Mouse (Mus musculus) liver, embryonic 14.5 days (tissue): Measurements from ENCODE around the gene Rbm5. TPM values are rescaled to one million over a fixed set of nuclear protein-coding genes. Genes with fewer than 3 reads are reported as not detected.
A peak's percentile ranks its signal among the peaks of the same experiment; 100 is the strongest.

Source experiments
- ATAC-seq: fragments of 200-750 bp; cut with Nextera tagmentation; 2 replicates; pipeline ENCODE4 v1.8.0; 2017; ENCODE audit warnings: moderate number of reproducible peaks, mild to moderate bottlenecking, moderate library complexity; ENCODE audit not compliant: insufficient read depth
- DNase-seq, 3 experiments: peaks; one replicate each; pipeline ENCODE4 v3.0.0-alpha.2; 2012 to 2013; ENCODE audit warnings: low read depth in 3 of 3, low spot score in 3 of 3
- H3K27ac ChIP-seq: fragments of 300-500 bp; sonication (generic); 2 replicates; pipeline ENCODE4 v1.5.1; 2014; ENCODE audit warnings: moderate library complexity, mild to moderate bottlenecking, control low read depth, inconsistent platforms
- H3K27me3 ChIP-seq: fragments of 300-500 bp; sonication (generic); 2 replicates; pipeline ENCODE4 v1.6.1; 2014; ENCODE audit warnings: mild to moderate bottlenecking, low read length, moderate library complexity; ENCODE audit not compliant: control insufficient read depth, insufficient read depth
- H3K36me3 ChIP-seq: fragments of 300-500 bp; sonication (generic); replicated peaks from 2 replicates; pipeline ENCODE4 v1.6.1; 2014; ENCODE audit warnings: low read depth; ENCODE audit not compliant: control insufficient read depth, insufficient read depth
- H3K4me1 ChIP-seq, 2 experiments: fragments of 200-500 bp in 1 of 2; fragments of 300-500 bp in 1 of 2; sonication (generic) in 1 of 2; replicated peaks; 2 replicates each; pipeline ENCODE4 v1.6.1; 2012 to 2014; ENCODE audit warnings: antibody characterized with exemption in 1 of 2, inconsistent platforms in 1 of 2, low read length in 1 of 2; ENCODE audit not compliant: control insufficient read depth in 2 of 2, insufficient read depth in 2 of 2
- H3K4me2 ChIP-seq: fragments of 300-500 bp; sonication (generic); 2 replicates; pipeline ENCODE4 v1.6.1; 2014; ENCODE audit warnings: low read depth, mild to moderate bottlenecking, control low read depth, moderate library complexity
- H3K4me3 ChIP-seq, 2 experiments: fragments of 200-500 bp in 1 of 2; fragments of 300-500 bp in 1 of 2; sonication (generic) in 1 of 2; 2 replicates each; pipeline ENCODE4 v1.5.1; 2012 to 2014; ENCODE audit warnings: low read depth in 2 of 2, low read length in 2 of 2, mild to moderate bottlenecking in 2 of 2, control low read depth in 1 of 2, inconsistent platforms in 1 of 2, moderate library complexity in 1 of 2; ENCODE audit not compliant: insufficient read depth in 1 of 2
- H3K9ac ChIP-seq: fragments of 300-500 bp; sonication (generic); replicated peaks from 2 replicates; pipeline ENCODE4 v1.6.1; 2014; ENCODE audit warnings: mild to moderate bottlenecking, control low read depth, moderate library complexity
- H3K9me3 ChIP-seq: fragments of 300-500 bp; sonication (generic); 2 replicates; pipeline ENCODE4 v1.6.1; 2016; ENCODE audit warnings: low read length, mixed read lengths; ENCODE audit not compliant: control insufficient read depth
- CTCF ChIP-seq: IDR thresholded peaks from 2 replicates; pipeline ENCODE4 v1.5.1; 2016; ENCODE audit warnings: antibody characterized with exemption, low read depth, control low read depth
- EP300 ChIP-seq: IDR thresholded peaks from 2 replicates; pipeline ENCODE4 v1.6.1; 2016; ENCODE audit warnings: antibody characterized with exemption, low read depth
- WGBS: fragments of 180-500 bp; shearing (Covaris S2); extraction: QIAGEN DNeasy Blood & Tissue Kit; methylation state at CpG from one replicate; pipeline ENCODE4 v1.1.7; 2014; ENCODE audit not compliant: insufficient replicate concordance; 5-methylcytosine and 5-hydroxymethylcytosine counted together
- polyA plus RNA-seq, 2 experiments: library from polyadenylated mRNA; depleted of rRNA in 1 of 2; stranded (reverse) in 1 of 2; unstranded in 1 of 2; fragments of >200 nt; fragmentation: Nextera tagmentation in 1 of 2; extraction: Ambion mirVana in 1 of 2; gene quantifications; 2 replicates each; pipeline versions ENCODE4 v1.2.1 to v1.2.3; 2012 to 2014

Gene Rbm5
- polyA plus RNA-seq, 2 experiments = 35.2 to 45.1 TPM

DNA sequence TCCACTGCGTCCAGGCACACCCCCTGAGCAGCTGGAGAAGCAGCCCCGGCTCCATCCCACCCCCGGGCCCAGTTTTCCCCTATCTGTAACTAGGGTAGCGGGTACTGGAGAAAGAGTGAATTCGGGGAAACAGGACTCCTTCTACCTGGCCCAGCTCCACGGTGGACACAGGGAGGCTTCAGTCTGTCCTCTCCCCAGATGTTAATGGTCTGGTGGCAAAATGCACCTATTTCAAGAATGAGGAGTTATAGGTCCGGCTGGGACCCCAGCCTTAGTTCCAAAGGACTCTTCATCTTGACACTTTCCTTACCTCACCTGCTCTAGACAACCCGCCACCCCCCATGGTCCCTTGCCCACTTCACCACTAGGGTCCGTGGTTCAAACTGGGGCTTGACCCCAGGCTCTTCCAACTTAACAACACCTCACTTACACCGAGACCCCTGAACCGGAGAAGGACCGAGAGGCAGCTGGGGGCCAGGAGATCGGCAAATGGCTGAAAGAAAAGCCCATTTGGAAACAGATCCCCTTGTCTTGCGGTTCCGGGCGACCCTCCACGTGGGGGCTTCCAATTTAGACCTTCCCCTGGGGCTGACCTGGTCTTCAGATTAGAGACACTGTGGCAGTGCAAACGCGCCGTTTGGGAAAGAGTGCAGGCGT, 62.2 kb downstream of the Rbm5 start:
- WGBS = 5% methylated on average over 21 of the region's 21 CpGs
- DNase-seq (no peak), ATAC-seq (no peak)
- Histone ChIP-seq H3K9ac (no peak overlapping the region), H3K4me1 (no peaks in the 10 kb centered on the region), H3K27ac (no peak overlapping the region), H3K4me3 (peak overlapping the region; percentile 50 to 57; a peak in 3 of 4 replicates), H3K9me3 (no peaks in the 10 kb centered on the region), H3K4me2 (peak overlapping the region; percentile 74), H3K36me3 (no peaks in the 10 kb centered on the region), H3K27me3 (peaks cover 63% of the 10 kb centered on the region)
- TF ChIP-seq CTCF = no peak
- no peak for TF ChIP-seq EP300

DNA sequence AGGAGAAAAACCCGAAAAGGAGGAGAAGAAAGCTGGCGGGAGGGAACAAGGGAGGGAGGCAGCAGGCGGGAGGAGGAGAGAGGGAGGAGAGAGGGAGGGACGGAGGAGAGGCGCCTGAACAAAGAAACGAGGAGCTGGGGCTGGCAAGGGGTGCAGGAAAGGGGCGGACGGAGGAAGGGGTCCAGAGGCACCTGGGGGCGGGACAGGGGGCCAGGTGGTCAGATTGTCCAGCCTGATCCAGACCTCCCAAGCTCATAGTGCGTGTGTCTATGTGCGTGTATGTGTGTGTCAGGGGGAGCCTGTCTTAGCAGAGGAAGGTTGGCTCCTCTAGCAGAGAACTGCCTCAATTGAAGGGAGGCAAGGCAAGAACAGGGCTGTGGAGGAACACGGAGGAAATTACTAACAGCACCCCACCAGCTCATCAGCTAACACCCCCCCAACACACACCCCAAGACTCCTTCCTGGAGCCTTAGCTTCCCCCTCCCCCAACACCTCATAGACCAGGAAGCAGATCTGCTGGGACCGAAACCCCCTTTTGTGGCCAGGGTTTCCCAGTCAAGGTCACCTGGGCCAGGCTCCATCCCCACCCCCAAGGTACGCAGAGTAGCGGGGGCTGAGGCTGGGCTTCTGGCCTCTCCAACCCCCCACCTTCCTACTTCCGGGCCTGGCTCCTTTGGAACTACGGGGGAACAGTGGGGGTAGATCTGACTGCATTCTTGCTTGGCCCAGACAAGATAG, 62.9 kb downstream of the Rbm5 start:
- Histone ChIP-seq H3K9me3 (no peaks in the 10 kb centered on the region), H3K4me2 (peak overlapping the region; percentile 74; the same call in 1 of the 2 replicates), H3K4me3 (peak overlapping the region; percentile 0 to 57; a peak in 1 of 4 replicates), H3K4me1 (no peaks in the 10 kb centered on the region), H3K36me3 (no peaks in the 10 kb centered on the region), H3K27ac (no peak overlapping the region), H3K27me3 (peaks cover 63% of the 10 kb centered on the region), H3K9ac (no peak overlapping the region)
- ATAC-seq (no peak), DNase-seq (no peak)
- 9% methylated on average over 17 of the region's 17 CpGs for WGBS
- no peak for TF ChIP-seq CTCF
- no peak for TF ChIP-seq EP300

DNA sequence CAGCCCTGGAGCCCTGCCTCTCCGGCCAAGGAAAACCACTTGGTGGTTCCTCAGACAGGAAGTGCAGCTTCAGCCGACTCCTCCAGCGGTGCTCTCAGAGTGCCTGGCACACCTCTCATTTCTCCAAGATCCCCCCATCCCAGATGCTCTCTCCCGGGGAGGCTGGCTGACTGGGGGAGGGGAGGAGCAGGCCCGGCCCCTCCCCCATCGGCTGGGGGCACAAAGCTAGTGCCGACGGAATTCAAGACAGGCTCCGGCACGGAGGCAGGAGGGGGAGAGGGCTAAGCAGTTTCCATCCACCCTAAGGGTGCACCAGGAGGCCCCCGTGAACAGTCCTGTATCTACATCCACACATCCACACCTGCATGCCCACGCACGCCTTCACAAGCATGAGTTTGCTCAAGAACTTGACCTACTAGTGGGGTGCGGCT, 64.0 kb downstream of the Rbm5 start:
- Histone ChIP-seq H3K9me3 (no peaks in the 10 kb centered on the region), H3K9ac (no peak overlapping the region), H3K4me2 (no peak overlapping the region), H3K4me1 (no peaks in the 10 kb centered on the region), H3K36me3 (no peaks in the 10 kb centered on the region), H3K4me3 (no peak overlapping the region), H3K27ac (no peak overlapping the region), H3K27me3 (peaks cover 61% of the 10 kb centered on the region)
- TF ChIP-seq CTCF (no peak), EP300 (no peak)
- DNase-seq (no peak), ATAC-seq (no peak)
- 8% methylated on average over 14 of the region's 14 CpGs for WGBS

DNA sequence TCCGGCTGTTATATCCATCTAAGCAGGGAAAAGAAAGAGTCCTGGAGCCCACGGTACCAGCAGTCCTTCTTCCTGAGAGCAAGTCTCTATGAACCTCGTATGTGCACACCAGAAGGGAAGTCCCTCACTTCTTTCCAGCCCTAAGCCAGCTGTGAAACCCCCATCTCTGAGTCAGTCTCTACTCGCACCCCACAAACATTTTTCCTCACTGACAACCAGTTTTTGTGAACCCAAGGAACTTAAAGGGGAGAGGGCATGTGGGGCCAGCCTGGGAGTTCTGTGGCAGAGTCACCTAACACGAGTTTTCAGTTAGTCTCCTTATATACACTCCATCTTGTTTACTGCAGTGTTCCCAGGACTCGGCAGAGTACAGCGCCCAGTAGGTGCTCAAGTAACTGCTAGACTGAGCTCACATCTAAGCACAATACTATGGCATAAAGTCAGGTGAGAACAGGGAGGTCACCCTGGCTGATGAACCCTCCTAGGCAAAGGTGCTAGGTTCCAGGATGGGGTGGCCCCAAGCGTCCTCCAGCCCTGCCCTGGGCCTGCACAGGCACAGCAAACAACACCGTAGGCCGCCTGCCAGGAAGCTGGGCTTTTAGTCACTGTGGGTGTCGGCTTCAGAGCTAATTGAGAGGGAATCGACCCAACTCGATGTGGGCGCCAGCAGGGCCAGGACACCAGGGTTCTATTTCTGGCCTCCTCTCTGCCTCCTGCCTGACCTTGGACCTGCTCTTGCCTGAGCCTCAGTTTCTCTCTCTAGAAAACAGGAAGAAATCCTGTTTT, 67.3 kb downstream of the Rbm5 start:
- ATAC-seq (no peak), DNase-seq (no peak)
- H3K4me3 ChIP-seq = no peak overlapping the region
- TF ChIP-seq EP300 (no peak), CTCF (no peak)
- 47% methylated on average over 14 of the region's 14 CpGs for WGBS
- H3K36me3 ChIP-seq = no peaks in the 10 kb centered on the region
- no peak overlapping the region for H3K9ac ChIP-seq
- no peak overlapping the region for H3K4me2 ChIP-seq
- H3K27me3 ChIP-seq = peaks cover 29% of the 10 kb centered on the region
- H3K4me1 ChIP-seq = no peaks in the 10 kb centered on the region; a peak in 1 of 4 replicates
- no peaks in the 10 kb centered on the region for H3K9me3 ChIP-seq
- H3K27ac ChIP-seq = no peak overlapping the region
